Mouse (Mus musculus) embryonic facial prominence, embryonic 11.5 days (tissue): ENCODE measurements around the gene 0610030E20Rik. TPM values are rescaled to one million over a fixed set of nuclear protein-coding genes. Genes with fewer than 3 reads are reported as not detected.

ENCODE experiments used
- ATAC-seq: fragments of 200-750 bp; cut with Nextera tagmentation; replicated peaks from 2 replicates; pipeline ENCODE4 v1.8.0; 2017; ENCODE audit warnings: low read depth; ENCODE audit not compliant: insufficient number of reproducible peaks, low FRiP score, low TSS enrichment
- DNase-seq: peaks from one replicate; pipeline ENCODE4 v3.0.0-alpha.2; 2015; ENCODE audit warnings: low spot score
- H3K27ac ChIP-seq: fragments of 300-500 bp; sonication (generic); replicated peaks from 2 replicates; pipeline ENCODE4 v1.5.1; 2014; ENCODE audit warnings: mild to moderate bottlenecking, low read depth, low read length, control low read depth
- H3K27me3 ChIP-seq: fragments of 300-500 bp; sonication (generic); 2 replicates; pipeline ENCODE4 v1.6.1; 2014; ENCODE audit warnings: mild to moderate bottlenecking, low read length, moderate library complexity, mixed read lengths; ENCODE audit not compliant: control insufficient read depth, insufficient read depth
- H3K36me3 ChIP-seq: fragments of 300-500 bp; sonication (generic); replicated peaks from 2 replicates; pipeline ENCODE4 v1.6.1; 2014; ENCODE audit warnings: low read depth, mild to moderate bottlenecking, low read length, moderate library complexity, mixed read lengths; ENCODE audit not compliant: control insufficient read depth, insufficient read depth
- H3K4me1 ChIP-seq: fragments of 300-500 bp; sonication (generic); 2 replicates; pipeline ENCODE4 v1.6.1; 2014; ENCODE audit warnings: low read length, mixed read lengths; ENCODE audit not compliant: control insufficient read depth, insufficient read depth
- H3K4me2 ChIP-seq: fragments of 300-500 bp; sonication (generic); 2 replicates; pipeline ENCODE4 v1.6.1; 2014; ENCODE audit warnings: low read depth, mild to moderate bottlenecking, control low read depth, low read length, moderate library complexity
- H3K4me3 ChIP-seq: fragments of 300-500 bp; sonication (generic); 2 replicates; pipeline ENCODE4 v1.5.1; 2014; ENCODE audit warnings: low read depth, low read length, control low read depth
- H3K9ac ChIP-seq: fragments of 300-500 bp; sonication (generic); replicated peaks from 2 replicates; pipeline ENCODE4 v1.6.1; 2014; ENCODE audit warnings: mild to moderate bottlenecking, control low read depth, low read length
- H3K9me3 ChIP-seq: fragments of 300-500 bp; sonication (generic); replicated peaks from 2 replicates; pipeline ENCODE4 v1.6.1; 2016; ENCODE audit warnings: mild to moderate bottlenecking, low read length, inconsistent platforms, mixed read lengths; ENCODE audit not compliant: control insufficient read depth
- WGBS: fragments of 180-500 bp; shearing (Covaris S2); extraction: QIAGEN DNeasy Blood & Tissue Kit; methylation state at CpG from one replicate; pipeline ENCODE4 v1.1.7; 2014; 5-methylcytosine and 5-hydroxymethylcytosine counted together
- polyA plus RNA-seq: library from polyadenylated mRNA; unstranded; fragments of >200 nt; fragmentation: Nextera tagmentation; extraction: Ambion mirVana; gene quantifications from 2 replicates; pipeline ENCODE4 v1.2.1, GENCODE M21; 2014

Gene 0610030E20Rik
- polyA plus RNA-seq, 1 experiment from 2014 or later: 16.4 TPM

GRCm38 (mm10) chr6:72374820-72375563 lies 27.9 kb downstream of the 0610030E20Rik start:
- DNase-seq: no peak
- no peaks in the 10 kb centered on the region for H3K9me3 ChIP-seq
- no peaks in the 10 kb centered on the region for H3K4me1 ChIP-seq
- no peaks in the 10 kb centered on the region for H3K36me3 ChIP-seq
- no peak overlapping the region for H3K9ac ChIP-seq
- H3K4me3 ChIP-seq: no peak overlapping the region
- ATAC-seq: no peak
- no peak overlapping the region for H3K4me2 ChIP-seq
- peaks cover 2% of the 10 kb centered on the region; the same call in 1 of the 2 replicates for H3K27me3 ChIP-seq
- WGBS: 78% methylated on average over 15 of the region's 15 CpGs
- no peak overlapping the region for H3K27ac ChIP-seq

- Histone ChIP-seq H3K36me3 (no peaks in the 10 kb centered on the region), H3K9me3 (no peaks in the 10 kb centered on the region), H3K4me2 (no peak overlapping the region), H3K4me3 (no peak overlapping the region), H3K27ac (no peak overlapping the region), H3K4me1 (no peaks in the 10 kb centered on the region; the same call in 1 of the 2 replicates), H3K27me3 (peaks cover 5% of the 10 kb centered on the region; the same call in 1 of the 2 replicates), H3K9ac (no peak overlapping the region)
- no peak for ATAC-seq
- WGBS: 84% methylated on average over 8 of the region's 8 CpGs
- no peak for DNase-seq
Observed at GRCm38 (mm10) chr6:72378510-72379234, 31.6 kb downstream of the 0610030E20Rik start.

- H3K9me3 ChIP-seq: no peaks in the 10 kb centered on the region
- DNase-seq: no peak
- H3K4me1 ChIP-seq: no peaks in the 10 kb centered on the region; the same call in 1 of the 2 replicates
- H3K36me3 ChIP-seq: no peaks in the 10 kb centered on the region
- no peak for ATAC-seq
- H3K27me3 ChIP-seq: peaks cover 5% of the 10 kb centered on the region; the same call in 1 of the 2 replicates
- peak overlapping the region; percentile 84 for H3K4me2 ChIP-seq
- H3K9ac ChIP-seq: peak overlapping the region; percentile 63
- 33% methylated on average over 7 of the region's 7 CpGs for WGBS
- H3K4me3 ChIP-seq: peak overlapping the region; percentile 45
- H3K27ac ChIP-seq: peak overlapping the region; percentile 35; the same call in 1 of the 2 replicates
Observed at GRCm38 (mm10) chr6:72379377-72380130, 32.4 kb downstream of the 0610030E20Rik start.

- H3K4me2 ChIP-seq: peak within 1 kb of the TSS; percentile 84
- peak within 1 kb of the TSS; percentile 63 for H3K9ac ChIP-seq
- DNase-seq (peak; percentile 59), ATAC-seq (peak; percentile 45; the same call in 1 of the 2 replicates)
- peak within 1 kb of the TSS; percentile 45 for H3K4me3 ChIP-seq
- whole genome bisulfite sequencing: 2% methylated on average over 49 of the region's 49 CpGs
- H3K27me3 ChIP-seq: peaks cover 5% of the 10 kb centered on the region; the same call in 1 of the 2 replicates
- H3K36me3 ChIP-seq: no peaks in the 10 kb centered on the region
- H3K27ac ChIP-seq: peak within 1 kb of the TSS; percentile 35; the same call in 1 of the 2 replicates
- H3K9me3 ChIP-seq: no peaks in the 10 kb centered on the region
- no peaks in the 10 kb centered on the region; the same call in 1 of the 2 replicates for H3K4me1 ChIP-seq
Observed at GRCm38 (mm10) chr6:72380131-72380770, 33.1 kb downstream of the 0610030E20Rik start, which contains the start of gene Vamp5. TSS of gene Vamp5 (minus strand) at chr6:72380468.

GRCm38 (mm10) chr6:72382494-72382893 lies 35.4 kb downstream of the 0610030E20Rik start:
- no peak overlapping the region for H3K4me3 ChIP-seq
- no peaks in the 10 kb centered on the region; the same call in 1 of the 2 replicates for H3K4me1 ChIP-seq
- ATAC-seq: no peak
- H3K9ac ChIP-seq: no peak overlapping the region
- H3K9me3 ChIP-seq: no peaks in the 10 kb centered on the region
- H3K36me3 ChIP-seq: no peaks in the 10 kb centered on the region
- no peak overlapping the region for H3K27ac ChIP-seq
- DNase-seq: no peak
- peaks cover 5% of the 10 kb centered on the region; the same call in 1 of the 2 replicates for H3K27me3 ChIP-seq
- no peak overlapping the region for H3K4me2 ChIP-seq
- WGBS: 76% methylated on average over 6 of the region's 6 CpGs

- Histone ChIP-seq H3K36me3 (no peaks in the 10 kb centered on the region), H3K27me3 (peaks cover 5% of the 10 kb centered on the region; the same call in 1 of the 2 replicates), H3K9me3 (no peaks in the 10 kb centered on the region), H3K4me3 (no peak overlapping the region), H3K4me2 (no peak overlapping the region), H3K4me1 (no peaks in the 10 kb centered on the region; the same call in 1 of the 2 replicates), H3K9ac (no peak overlapping the region), H3K27ac (no peak overlapping the region)
- DNase-seq (no peak), ATAC-seq (no peak)
- WGBS: 83% methylated on average over 6 of the region's 6 CpGs
Observed at GRCm38 (mm10) chr6:72383142-72383820, 36.2 kb downstream of the 0610030E20Rik start.

- Histone ChIP-seq H3K36me3 (no peaks in the 10 kb centered on the region), H3K9me3 (no peaks in the 10 kb centered on the region), H3K27me3 (peaks cover 5% of the 10 kb centered on the region; the same call in 1 of the 2 replicates), H3K9ac (no peak overlapping the region), H3K4me2 (no peak overlapping the region), H3K27ac (no peak overlapping the region), H3K4me3 (no peak overlapping the region), H3K4me1 (no peaks in the 10 kb centered on the region; the same call in 1 of the 2 replicates)
- no peak for ATAC-seq
- WGBS: 93% methylated on average over 7 of the region's 7 CpGs
- no peak for DNase-seq
Observed at GRCm38 (mm10) chr6:72383952-72384351, 36.8 kb downstream of the 0610030E20Rik start.
